Mouse (Mus musculus): ENCODE results near the gene Apof. TPM values are rescaled to one million over a fixed set of nuclear protein-coding genes. Genes with fewer than 3 reads are reported as not detected.
A peak's percentile ranks its signal among the peaks of the same experiment; 100 is the strongest.

Gene Apof
- polyA plus RNA-seq (2012; rRNA removed) (54.1 and 61.3 TPM in 2 replicates), polyA plus RNA-seq (2014; fragmentation: Nextera tagmentation; extraction: Ambion mirVana) (73.7 and 74.1 TPM in 2 replicates)

- H3K9me3 ChIP-seq (ENCODE audit: control insufficient read depth, low read length), result no peaks in the 10 kb centered on the region
- no peak for ATAC-seq (ENCODE audit: insufficient read depth)
Observed at GRCm38 (mm10) chr10:128268371-128268770, at the start of gene Apof. Gene Apof, plus strand, starts transcription at chr10:128268671.

GRCm38 (mm10) chr10:128221533-128222286 is 46.8 kb upstream of the Apof start:
- Histone ChIP-seq H3K9me3 (ENCODE audit: control insufficient read depth, low read length) (no peaks in the 10 kb centered on the region), H3K4me3 (ENCODE audit: insufficient read depth in 1 of 2, low read depth in 2 of 2, low read length in 2 of 2) (no peak overlapping the region), H3K27ac (no peak overlapping the region), H3K9ac (replicated peaks) (no peak overlapping the region), H3K27me3 (ENCODE audit: control insufficient read depth, insufficient read depth, low read length) (no peaks in the 10 kb centered on the region), H3K36me3 (replicated peaks; ENCODE audit: control insufficient read depth, insufficient read depth, low read depth) (no peaks in the 10 kb centered on the region), H3K4me2 (ENCODE audit: low read depth) (no peak overlapping the region), H3K4me1 (replicated peaks; ENCODE audit: control insufficient read depth in 2 of 2, insufficient read depth in 2 of 2, low read length in 1 of 2) (peaks cover 14% of the 10 kb centered on the region in 2 experiments)
- 55% methylated on average over 16 of the region's 16 CpGs for WGBS (ENCODE audit: insufficient replicate concordance)
- TF ChIP-seq EP300 (IDR thresholded peaks at IDR 0.05; ENCODE audit: low read depth) (no peak), CTCF (IDR thresholded peaks at IDR 0.05; ENCODE audit: low read depth) (peak; percentile 24; the same call in 1 of the 2 replicates)
- ATAC-seq (ENCODE audit: insufficient read depth) (no peak), DNase-seq (ENCODE audit: low read depth in 3 of 3, low spot score in 3 of 3) (no peak)

More at GRCm38 (mm10) chr10:128268371-128268770, at the start of gene Apof:
- no peak for TF ChIP-seq EP300 (IDR thresholded peaks at IDR 0.05; ENCODE audit: low read depth)
- no peak for TF ChIP-seq CTCF (IDR thresholded peaks at IDR 0.05; ENCODE audit: low read depth)
- Histone ChIP-seq H3K4me1 (replicated peaks; ENCODE audit: control insufficient read depth in 2 of 2, insufficient read depth in 2 of 2, low read length in 1 of 2) (peaks cover 0 to 5% of the 10 kb centered on the region in 2 experiments; a peak in 2 of 4 replicates), H3K36me3 (replicated peaks; ENCODE audit: control insufficient read depth, insufficient read depth, low read depth) (no peaks in the 10 kb centered on the region), H3K27ac (no peak within 1 kb of the TSS; the same call in 1 of the 2 replicates), H3K9ac (replicated peaks) (no peak within 1 kb of the TSS), H3K27me3 (ENCODE audit: control insufficient read depth, insufficient read depth, low read length) (no peaks in the 10 kb centered on the region), H3K4me3 (ENCODE audit: insufficient read depth in 1 of 2, low read depth in 2 of 2, low read length in 2 of 2) (peak within 1 kb of the TSS; percentile 28 to 36), H3K4me2 (ENCODE audit: low read depth) (peak within 1 kb of the TSS; percentile 80)
- 71% methylated on average over 6 of the region's 6 CpGs for WGBS (ENCODE audit: insufficient replicate concordance)
- DNase-seq (ENCODE audit: low read depth in 3 of 3, low spot score in 3 of 3), result peak in 2 of 3 experiments; percentile 31 to 39

- Histone ChIP-seq H3K4me1 (replicated peaks; ENCODE audit: control insufficient read depth in 2 of 2, insufficient read depth in 2 of 2, low read length in 1 of 2) (no peaks in the 10 kb centered on the region; a peak in 1 of 4 replicates), H3K36me3 (replicated peaks; ENCODE audit: control insufficient read depth, insufficient read depth, low read depth) (no peaks in the 10 kb centered on the region), H3K9ac (replicated peaks) (no peak overlapping the region), H3K27ac (no peak overlapping the region), H3K4me2 (ENCODE audit: low read depth) (no peak overlapping the region), H3K27me3 (ENCODE audit: control insufficient read depth, insufficient read depth, low read length) (no peaks in the 10 kb centered on the region), H3K4me3 (ENCODE audit: insufficient read depth in 1 of 2, low read depth in 2 of 2, low read length in 2 of 2) (no peak overlapping the region), H3K9me3 (ENCODE audit: control insufficient read depth, low read length) (no peaks in the 10 kb centered on the region)
- no peak for TF ChIP-seq CTCF (IDR thresholded peaks at IDR 0.05; ENCODE audit: low read depth)
- no peak for TF ChIP-seq EP300 (IDR thresholded peaks at IDR 0.05; ENCODE audit: low read depth)
- WGBS (ENCODE audit: insufficient replicate concordance), result 59% methylated on average over 5 of the region's 5 CpGs
- DNase-seq (ENCODE audit: low read depth in 3 of 3, low spot score in 3 of 3) (no peak), ATAC-seq (ENCODE audit: insufficient read depth) (no peak)
Observed at GRCm38 (mm10) chr10:128225064-128225463, 43.4 kb upstream of the Apof start.

GRCm38 (mm10) chr10:128225538-128225937 is 42.9 kb upstream of the Apof start, which contains the start of gene Mip:
Gene Mip, plus strand, starts transcription at chr10:128225838.
- no peak within 1 kb of the TSS for H3K27ac ChIP-seq
- TF ChIP-seq EP300 (IDR thresholded peaks at IDR 0.05; ENCODE audit: low read depth) (no peak), CTCF (IDR thresholded peaks at IDR 0.05; ENCODE audit: low read depth) (no peak)
- H3K4me1 ChIP-seq (replicated peaks; ENCODE audit: control insufficient read depth in 2 of 2, insufficient read depth in 2 of 2, low read length in 1 of 2), result peaks cover under 1% of the 10 kb centered on the region in 2 experiments
- DNase-seq (ENCODE audit: low read depth in 3 of 3, low spot score in 3 of 3) (no peak), ATAC-seq (ENCODE audit: insufficient read depth) (no peak)
- H3K4me3 ChIP-seq (ENCODE audit: insufficient read depth in 1 of 2, low read depth in 2 of 2, low read length in 2 of 2), result no peak within 1 kb of the TSS
- H3K27me3 ChIP-seq (ENCODE audit: control insufficient read depth, insufficient read depth, low read length), result no peaks in the 10 kb centered on the region
- H3K36me3 ChIP-seq (replicated peaks; ENCODE audit: control insufficient read depth, insufficient read depth, low read depth), result no peaks in the 10 kb centered on the region
- WGBS (ENCODE audit: insufficient replicate concordance), result 67% methylated on average over 4 of the region's 4 CpGs
- no peaks in the 10 kb centered on the region for H3K9me3 ChIP-seq (ENCODE audit: control insufficient read depth, low read length)
- no peak within 1 kb of the TSS for H3K4me2 ChIP-seq (ENCODE audit: low read depth)
- no peak within 1 kb of the TSS for H3K9ac ChIP-seq (replicated peaks)

- H3K9me3 ChIP-seq (ENCODE audit: control insufficient read depth, low read length), result no peaks in the 10 kb centered on the region
- TF ChIP-seq CTCF (IDR thresholded peaks at IDR 0.05; ENCODE audit: low read depth) (no peak), EP300 (IDR thresholded peaks at IDR 0.05; ENCODE audit: low read depth) (no peak)
- DNase-seq (ENCODE audit: low read depth in 3 of 3, low spot score in 3 of 3) (no peak), ATAC-seq (ENCODE audit: insufficient read depth) (no peak)
- peaks cover 2 to 7% of the 10 kb centered on the region in 2 experiments for H3K4me1 ChIP-seq (replicated peaks; ENCODE audit: control insufficient read depth in 2 of 2, insufficient read depth in 2 of 2, low read length in 1 of 2)
- WGBS (ENCODE audit: insufficient replicate concordance), result 74% methylated on average over 9 of the region's 9 CpGs
- H3K27me3 ChIP-seq (ENCODE audit: control insufficient read depth, insufficient read depth, low read length), result no peaks in the 10 kb centered on the region
- H3K9ac ChIP-seq (replicated peaks), result no peak overlapping the region
- no peak overlapping the region for H3K4me3 ChIP-seq (ENCODE audit: insufficient read depth in 1 of 2, low read depth in 2 of 2, low read length in 2 of 2)
- H3K27ac ChIP-seq, result no peak overlapping the region
- H3K36me3 ChIP-seq (replicated peaks; ENCODE audit: control insufficient read depth, insufficient read depth, low read depth), result no peaks in the 10 kb centered on the region
- no peak overlapping the region for H3K4me2 ChIP-seq (ENCODE audit: low read depth)
Observed at GRCm38 (mm10) chr10:128227592-128227991, 40.9 kb upstream of the Apof start.
